Mouse (Mus musculus) spleen, adult 2 months (tissue): ENCODE measurements around the gene Kcnq5. TPM values are rescaled to one million over a fixed set of nuclear protein-coding genes. Genes with fewer than 3 reads are reported as not detected.
A peak's percentile ranks its signal among the peaks of the same experiment; 100 is the strongest.

Experiments used
- DNase-seq, 2 experiments: peaks; one replicate each; pipeline versions ENCODE4 v3.0.0 to v3.0.0-alpha.2; 2012 to 2021; ENCODE audit warnings: low spot score in 2 of 2, low read depth in 1 of 2
- H3K27ac ChIP-seq: fragments of 200-500 bp; 2 replicates; pipeline ENCODE4 v1.5.1; 2012; ENCODE audit warnings: low read length, inconsistent platforms; ENCODE audit not compliant: insufficient read depth
- H3K27me3 ChIP-seq: fragments of 200-500 bp; 2 replicates; pipeline ENCODE4 v1.6.1; 2012; ENCODE audit warnings: mild to moderate bottlenecking, moderate library complexity, low read length, inconsistent platforms; ENCODE audit not compliant: control insufficient read depth, insufficient read depth
- H3K36me3 ChIP-seq: fragments of 200-500 bp; 2 replicates; pipeline ENCODE4 v1.6.1; 2012; ENCODE audit warnings: mild to moderate bottlenecking, low read length, inconsistent platforms; ENCODE audit not compliant: control insufficient read depth, insufficient read depth
- H3K4me1 ChIP-seq: fragments of 200-500 bp; 2 replicates; pipeline ENCODE4 v1.6.1; 2011; ENCODE audit warnings: inconsistent platforms; ENCODE audit not compliant: control insufficient read depth, insufficient read depth, insufficient read length
- H3K4me3 ChIP-seq: fragments of 200-500 bp; 2 replicates; pipeline ENCODE4 v1.5.1; 2011; ENCODE audit warnings: mild to moderate bottlenecking, inconsistent platforms; ENCODE audit not compliant: insufficient read depth, insufficient read length; ENCODE audit errors: extremely low read depth
- CTCF ChIP-seq: fragments of 200-500 bp; IDR thresholded peaks from 2 replicates; pipeline ENCODE4 v1.5.1; 2011; ENCODE audit warnings: mild to moderate bottlenecking, inconsistent platforms; ENCODE audit not compliant: insufficient read depth, insufficient read length, insufficient replicate concordance; ENCODE audit errors: extremely low read depth
- POLR2A ChIP-seq: fragments of 200-500 bp; IDR thresholded peaks from 2 replicates; pipeline ENCODE4 v1.6.1; 2011; ENCODE audit warnings: low read depth, low read length, inconsistent platforms
- WGBS: fragments of 180-500 bp; shearing (Covaris S2); methylation state at CpG from one replicate; pipeline ENCODE4 v1.1.7; 2018; 5-methylcytosine and 5-hydroxymethylcytosine counted together
- polyA plus RNA-seq: library from polyadenylated mRNA; depleted of rRNA; stranded (reverse); fragments of >200 nt; gene quantifications from 2 replicates; pipeline ENCODE4 v1.2.3, GENCODE M21; 2012

The Kcnq5 gene
- polyA plus RNA-seq, 1 experiment = 0.68 TPM

DNA sequence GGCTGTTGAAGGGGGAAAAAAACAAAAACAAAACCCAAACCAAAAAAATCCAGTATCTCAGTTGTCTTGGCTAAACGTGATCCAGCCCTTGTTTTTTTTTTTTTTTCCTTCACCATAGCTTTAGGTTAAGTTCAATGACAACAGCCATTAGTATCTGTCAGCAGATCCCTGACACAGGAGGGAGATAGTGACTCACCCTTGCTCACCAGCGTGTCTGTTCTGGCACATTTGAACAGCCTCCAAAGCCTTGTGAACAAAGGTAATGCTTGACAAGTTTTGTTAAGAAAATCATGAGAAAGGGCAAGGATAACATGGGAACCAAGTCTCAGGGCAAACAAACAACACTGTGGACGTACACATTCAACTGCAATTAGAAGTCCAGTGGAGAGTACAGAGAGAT, 123.2 kb downstream of the Kcnq5 start:
- TF ChIP-seq POLR2A (no peak), CTCF (no peak)
- no peaks in the 10 kb centered on the region for H3K36me3 ChIP-seq
- no peak overlapping the region for H3K27ac ChIP-seq
- DNase-seq = no peak
- H3K4me1 ChIP-seq = no peaks in the 10 kb centered on the region
- 83% methylated on average over 3 of the region's 3 CpGs for WGBS
- no peaks in the 10 kb centered on the region for H3K27me3 ChIP-seq
- no peak overlapping the region for H3K4me3 ChIP-seq

DNA sequence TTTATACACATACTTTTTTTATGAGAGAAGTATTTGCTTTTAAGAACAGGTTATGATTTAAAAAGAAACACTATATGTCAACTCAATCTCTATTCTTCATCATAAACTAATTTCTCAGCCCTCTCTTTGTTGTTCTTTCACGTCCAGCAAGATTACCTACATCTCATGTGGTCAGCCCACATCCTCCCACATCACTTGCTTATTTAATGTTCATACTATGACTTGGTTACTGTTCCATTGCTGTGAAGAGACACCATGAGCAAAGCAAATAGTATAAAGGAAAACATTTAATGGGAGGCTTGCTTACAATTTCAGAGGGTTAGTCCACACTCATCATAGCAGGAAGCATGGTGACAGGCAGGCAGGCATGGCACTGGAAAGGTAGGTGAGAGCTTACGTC, 124.4 kb downstream of the Kcnq5 start:
- no peak for DNase-seq
- Histone ChIP-seq H3K4me3 (no peak overlapping the region), H3K27me3 (no peaks in the 10 kb centered on the region), H3K36me3 (no peaks in the 10 kb centered on the region), H3K27ac (no peak overlapping the region), H3K4me1 (no peaks in the 10 kb centered on the region)
- TF ChIP-seq POLR2A (no peak), CTCF (no peak)
- 82% methylated on average over 2 of the region's 2 CpGs for WGBS

DNA sequence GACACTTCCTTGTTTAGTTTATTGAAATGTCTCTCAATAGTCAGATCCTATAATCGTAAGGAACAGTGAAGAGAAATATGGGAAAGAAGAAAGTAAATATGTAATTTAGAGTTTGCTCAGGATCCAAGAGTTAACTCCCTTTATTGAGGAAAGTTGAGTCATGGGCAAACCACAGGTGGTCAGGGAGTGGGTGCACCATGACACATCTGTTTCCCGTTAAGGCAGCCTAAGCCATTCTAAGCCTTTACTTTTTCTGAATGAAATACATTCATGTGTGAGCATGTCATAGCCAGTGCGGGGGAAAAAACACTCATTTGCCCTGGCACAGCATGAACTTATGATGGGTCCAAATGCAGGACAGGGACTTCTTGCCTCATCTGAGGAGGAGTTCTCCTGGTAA, 125.4 kb downstream of the Kcnq5 start:
- DNase-seq = no peak
- Histone ChIP-seq H3K4me3 (no peak overlapping the region), H3K27ac (no peak overlapping the region), H3K27me3 (no peaks in the 10 kb centered on the region), H3K36me3 (no peaks in the 10 kb centered on the region), H3K4me1 (no peaks in the 10 kb centered on the region)
- TF ChIP-seq CTCF (no peak), POLR2A (no peak)
- WGBS = 56% methylated on average over 3 of the region's 3 CpGs

DNA sequence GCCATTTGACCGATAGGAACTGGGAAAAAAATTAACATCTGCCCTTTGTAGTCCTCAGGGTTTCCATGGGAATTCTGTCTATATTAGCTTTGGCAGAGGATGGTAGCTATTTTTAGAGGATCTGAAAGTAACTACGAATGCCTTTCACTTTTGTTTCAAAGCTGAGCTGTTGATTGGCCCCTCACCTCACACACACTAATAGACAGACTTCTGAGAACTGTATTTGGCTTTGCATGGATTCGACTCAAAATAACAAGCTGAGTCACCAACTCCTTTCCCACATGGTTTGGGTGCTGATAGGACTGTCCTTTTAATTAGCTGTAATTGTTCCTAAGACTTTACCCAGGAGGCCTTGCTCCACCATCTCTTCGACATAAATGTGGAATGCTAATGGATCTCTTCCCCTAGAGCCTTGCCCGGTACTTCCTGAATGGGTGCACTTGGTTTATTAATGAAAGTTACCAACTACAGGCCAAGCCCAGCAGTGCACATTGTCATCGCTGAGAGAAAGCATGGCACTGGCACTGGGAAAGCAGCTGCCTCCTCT, 131.8 kb downstream of the Kcnq5 start:
- WGBS = 36% methylated on average over 6 of the region's 6 CpGs
- Histone ChIP-seq H3K27ac (no peak overlapping the region), H3K27me3 (no peaks in the 10 kb centered on the region), H3K36me3 (no peaks in the 10 kb centered on the region), H3K4me1 (peaks cover 3% of the 10 kb centered on the region; the same call in 1 of the 2 replicates), H3K4me3 (peak overlapping the region; percentile 10; the same call in 1 of the 2 replicates)
- DNase-seq = no peak
- TF ChIP-seq POLR2A (no peak), CTCF (no peak)

DNA sequence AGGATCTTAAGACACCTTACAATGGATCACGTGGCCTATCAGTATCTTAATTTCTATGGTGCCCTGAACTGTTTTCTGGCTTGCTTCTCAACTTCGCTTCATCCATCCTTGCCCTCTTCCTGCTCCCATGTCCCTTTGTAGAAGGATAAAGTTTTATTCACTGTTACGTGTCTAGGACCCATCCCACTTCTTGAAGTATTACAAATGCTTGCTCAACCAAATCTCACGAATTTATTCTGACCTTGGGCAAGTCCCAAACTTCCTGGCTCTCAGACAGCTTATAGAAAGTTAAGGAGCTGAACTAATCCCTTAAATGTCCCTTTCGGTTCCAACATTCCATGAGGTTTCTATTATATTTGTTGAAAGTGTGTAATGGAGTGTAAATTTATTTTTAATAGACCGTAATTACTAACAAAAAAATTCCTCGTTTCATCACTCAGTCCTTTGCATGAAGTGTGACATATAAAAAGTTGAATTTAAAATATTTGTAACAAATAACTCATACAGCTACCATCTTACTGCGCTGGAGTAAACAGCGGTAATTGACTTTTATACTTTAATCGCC, 141.6 kb downstream of the Kcnq5 start:
- no peak overlapping the region for H3K27ac ChIP-seq
- TF ChIP-seq CTCF (no peak), POLR2A (no peak)
- H3K27me3 ChIP-seq = no peaks in the 10 kb centered on the region
- no peaks in the 10 kb centered on the region for H3K36me3 ChIP-seq
- H3K4me1 ChIP-seq = no peaks in the 10 kb centered on the region
- no peak overlapping the region for H3K4me3 ChIP-seq
- 89% methylated on average over 10 of the region's 10 CpGs for WGBS
- no peak for DNase-seq

DNA sequence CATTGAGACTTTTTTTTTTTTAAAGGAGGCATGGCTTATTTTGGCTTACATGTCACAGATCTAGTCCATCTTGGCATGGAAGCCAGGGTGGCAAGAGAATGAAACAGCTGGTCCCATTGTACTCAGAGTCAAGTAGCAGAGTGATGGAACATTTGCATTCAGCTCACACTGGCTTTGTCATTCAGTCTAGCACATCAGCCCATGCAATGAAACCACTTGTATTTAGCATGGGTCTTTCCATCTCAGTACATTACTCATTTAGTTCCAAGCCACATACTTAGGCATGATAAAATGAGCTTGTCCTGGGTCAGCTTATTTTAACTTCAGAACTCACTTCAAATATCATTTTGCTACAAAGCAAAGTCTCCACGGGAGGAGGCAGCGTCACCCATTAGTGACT, 156.7 kb downstream of the Kcnq5 start:
- WGBS = 86% methylated on average over 2 of the region's 2 CpGs
- Histone ChIP-seq H3K4me1 (no peaks in the 10 kb centered on the region), H3K36me3 (no peaks in the 10 kb centered on the region), H3K4me3 (no peak overlapping the region), H3K27ac (no peak overlapping the region), H3K27me3 (no peaks in the 10 kb centered on the region)
- no peak for DNase-seq
- TF ChIP-seq POLR2A (no peak), CTCF (no peak)

DNA sequence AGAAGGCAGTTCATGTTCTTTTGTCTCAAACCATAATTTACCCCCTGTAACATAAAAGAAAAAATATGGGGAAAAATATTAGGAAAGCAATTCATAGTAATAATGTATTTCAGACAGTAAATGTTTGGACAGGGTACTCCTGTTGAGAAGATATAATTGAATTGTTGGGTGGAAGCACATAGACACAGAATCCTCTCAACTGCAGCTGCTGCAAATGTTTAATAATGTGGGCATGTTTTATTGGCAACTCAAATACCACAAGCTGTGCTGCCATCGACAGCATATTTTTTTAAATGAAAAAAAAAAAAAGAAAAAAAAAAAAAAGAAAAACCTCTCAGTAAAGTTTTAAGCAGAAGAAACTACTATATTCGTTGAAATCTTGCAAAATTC, 157.3 kb downstream of the Kcnq5 start:
- 77% methylated on average over 2 of the region's 2 CpGs for WGBS
- TF ChIP-seq CTCF (no peak), POLR2A (no peak)

More for the DNA sequence above, 157.3 kb downstream of the Kcnq5 start:
- no peaks in the 10 kb centered on the region for H3K36me3 ChIP-seq
- no peaks in the 10 kb centered on the region for H3K27me3 ChIP-seq
- no peak for DNase-seq
- no peak overlapping the region for H3K4me3 ChIP-seq
- H3K4me1 ChIP-seq = no peaks in the 10 kb centered on the region
- no peak overlapping the region for H3K27ac ChIP-seq
